Mouse (Mus musculus) forebrain, embryonic 12.5 days (tissue): ENCODE measurements around the gene Olfr869. TPM values are rescaled to one million over a fixed set of nuclear protein-coding genes. Genes with fewer than 3 reads are reported as not detected.

ENCODE experiments used
- ATAC-seq: fragments of 200-750 bp; cut with Nextera tagmentation; 2 replicates; pipeline ENCODE4 v1.8.0; 2017; ENCODE audit warnings: moderate TSS enrichment; ENCODE audit not compliant: low FRiP score
- H3K27ac ChIP-seq: fragments of 300-500 bp; sonication (generic); 2 replicates; pipeline ENCODE4 v1.5.1; 2016; ENCODE audit warnings: mild to moderate bottlenecking
- H3K27me3 ChIP-seq: fragments of 300-500 bp; sonication (generic); 2 replicates; pipeline ENCODE4 v1.6.1; 2016; ENCODE audit warnings: mild to moderate bottlenecking
- H3K36me3 ChIP-seq: fragments of 300-500 bp; sonication (generic); replicated peaks from 2 replicates; pipeline ENCODE4 v1.6.1; 2016; ENCODE audit warnings: mild to moderate bottlenecking
- H3K4me1 ChIP-seq: fragments of 300-500 bp; sonication (generic); 2 replicates; pipeline ENCODE4 v1.6.1; 2016
- H3K4me2 ChIP-seq: fragments of 300-500 bp; sonication (generic); 2 replicates; pipeline ENCODE4 v1.6.1; 2016; ENCODE audit warnings: mild to moderate bottlenecking, moderate library complexity
- H3K4me3 ChIP-seq: fragments of 300-500 bp; sonication (generic); replicated peaks from 2 replicates; pipeline ENCODE4 v1.5.1; 2016; ENCODE audit warnings: mild to moderate bottlenecking
- H3K9ac ChIP-seq: fragments of 300-500 bp; sonication (generic); 2 replicates; pipeline ENCODE4 v1.6.1; 2016; ENCODE audit warnings: mild to moderate bottlenecking
- H3K9me3 ChIP-seq: fragments of 300-500 bp; sonication (generic); 2 replicates; pipeline ENCODE4 v1.6.1; 2016
- WGBS: fragments of 180-500 bp; shearing (Covaris S2); methylation state at CpG from one replicate; pipeline ENCODE4 v1.1.7; 2016; 5-methylcytosine and 5-hydroxymethylcytosine counted together
- polyA plus RNA-seq: library from polyadenylated mRNA; unstranded; fragments of >200 nt; fragmentation: Nextera tagmentation; extraction: Ambion mirVana; gene quantifications from 2 replicates; pipeline ENCODE4 v1.2.1, GENCODE M21; 2016

Gene Olfr869
- polyA plus RNA-seq = not detected in 2 replicates

DNA sequence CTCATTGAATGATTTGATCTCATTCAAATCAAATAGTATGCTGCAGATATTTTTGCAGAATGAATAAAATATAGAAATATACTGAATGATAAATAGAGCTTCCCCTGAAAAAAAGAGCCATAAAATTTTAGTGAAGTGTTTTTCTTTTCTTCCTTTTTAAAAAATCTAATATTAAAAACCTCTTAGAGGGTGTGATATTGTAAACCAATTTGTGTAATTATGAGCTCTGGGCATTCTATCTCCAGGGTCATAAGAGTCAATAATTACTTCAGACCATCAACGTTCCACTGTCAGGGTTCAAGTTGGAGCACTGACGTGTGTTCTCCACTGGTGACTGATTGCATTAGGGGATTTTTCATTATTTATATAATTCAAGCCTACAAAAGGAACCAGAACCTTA lies at the start of gene Olfr869:
TSS of gene Olfr869 (plus strand) at position 301 of the 400 bp plus-strand sequence.
- Histone ChIP-seq H3K27me3 (no peaks in the 10 kb centered on the region), H3K9ac (no peak within 1 kb of the TSS), H3K4me1 (no peaks in the 10 kb centered on the region), H3K4me2 (no peak within 1 kb of the TSS), H3K9me3 (0 out of 2 replicates have a peak, but pooled peaks cover 4% of the 10 kb centered on the region), H3K4me3 (no peak within 1 kb of the TSS), H3K27ac (no peak within 1 kb of the TSS), H3K36me3 (no peaks in the 10 kb centered on the region)
- 72% methylated on average over 2 of the region's 2 CpGs for whole genome bisulfite sequencing
- no peak for ATAC-seq

DNA sequence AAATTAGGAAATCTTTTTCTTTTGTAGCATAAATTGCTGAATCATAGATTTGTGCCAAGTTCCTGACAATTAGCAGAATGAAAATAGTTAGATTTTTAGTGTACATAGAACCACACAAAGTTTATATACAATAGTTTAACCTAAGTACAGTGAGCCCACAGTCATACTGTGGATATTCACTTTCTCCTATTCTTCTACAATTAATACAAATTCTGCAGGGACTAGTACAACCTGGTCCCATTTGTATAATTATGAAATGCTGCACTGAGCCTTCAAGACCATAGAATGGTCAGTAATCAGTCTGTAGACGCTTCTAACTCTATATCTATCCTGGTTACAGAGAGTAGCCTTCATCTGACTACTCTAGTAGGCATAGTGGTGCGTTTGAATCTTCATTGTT lies 30.5 kb upstream of the Olfr869 start, which contains the start of gene Olfr868:
TSS of gene Olfr868 (plus strand) at position 301 of the 400 bp plus-strand sequence.
- no peak for ATAC-seq
- WGBS = 46% methylated on average over 2 of the region's 2 CpGs

DNA sequence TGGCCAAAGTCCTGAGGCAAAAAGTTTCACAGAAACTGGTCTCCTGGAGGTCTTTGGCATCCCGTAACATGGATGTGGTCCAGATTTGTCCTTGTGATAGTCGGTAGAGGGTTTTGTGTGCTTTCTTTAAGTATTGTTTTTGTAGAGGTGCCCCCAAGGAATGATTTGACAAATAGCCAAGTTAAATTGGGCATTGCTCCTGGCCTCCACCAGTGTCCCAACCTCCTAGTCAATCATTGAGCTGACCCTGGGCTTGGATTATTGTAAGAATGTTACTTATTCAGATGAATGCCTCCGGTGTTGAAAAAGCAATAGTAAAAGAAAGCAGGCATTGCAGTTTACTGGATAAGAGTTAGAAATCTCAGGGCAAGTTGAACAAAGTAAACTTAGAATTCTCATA lies 20.9 kb downstream of the Olfr869 start:
- 93% methylated on average over 3 of the region's 3 CpGs for WGBS
- H3K27me3 ChIP-seq = no peaks in the 10 kb centered on the region
- no peak overlapping the region for H3K4me3 ChIP-seq
- no peak for ATAC-seq
- H3K9ac ChIP-seq = no peak overlapping the region
- H3K4me2 ChIP-seq = no peak overlapping the region
- H3K9me3 ChIP-seq = peaks cover 43% of the 10 kb centered on the region
- H3K27ac ChIP-seq = no peak overlapping the region
- H3K4me1 ChIP-seq = no peaks in the 10 kb centered on the region
- no peaks in the 10 kb centered on the region for H3K36me3 ChIP-seq

More for the DNA sequence above, 30.5 kb upstream of the Olfr869 start, which contains the start of gene Olfr868:
- Histone ChIP-seq H3K9ac (no peak within 1 kb of the TSS), H3K27ac (no peak within 1 kb of the TSS), H3K27me3 (no peaks in the 10 kb centered on the region), H3K4me2 (no peak within 1 kb of the TSS), H3K4me1 (no peaks in the 10 kb centered on the region), H3K9me3 (peaks cover 8% of the 10 kb centered on the region), H3K4me3 (no peak within 1 kb of the TSS), H3K36me3 (no peaks in the 10 kb centered on the region)

DNA sequence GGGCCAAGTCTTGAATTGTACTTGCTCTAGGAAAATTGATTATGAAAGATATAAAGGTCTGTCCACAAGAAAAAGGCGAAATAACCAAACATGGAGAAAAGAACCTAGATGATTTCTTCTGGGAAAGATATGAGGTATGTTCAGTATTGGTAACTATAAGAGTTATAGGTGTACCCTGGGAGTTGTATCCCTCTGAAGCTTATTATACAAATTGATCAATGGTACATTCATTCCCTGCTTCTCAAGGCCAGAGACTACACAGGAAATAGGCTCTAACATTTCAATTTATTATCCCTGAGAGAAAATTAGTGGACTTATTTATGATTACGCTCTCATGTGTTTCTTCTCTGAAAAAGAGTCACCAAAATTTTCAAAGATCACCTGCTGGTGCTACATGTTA lies 45.1 kb downstream of the Olfr869 start, which contains the start of gene Olfr870:
TSS of gene Olfr870 (minus strand) at position 101 of the 400 bp plus-strand sequence.
- no peaks in the 10 kb centered on the region for H3K27me3 ChIP-seq
- H3K9me3 ChIP-seq = peaks cover 3% of the 10 kb centered on the region; the same call in 1 of the 2 replicates
- 77% methylated on average over 2 of the region's 2 CpGs for WGBS
- H3K27ac ChIP-seq = no peak within 1 kb of the TSS
- H3K9ac ChIP-seq = no peak within 1 kb of the TSS
- H3K4me3 ChIP-seq = no peak within 1 kb of the TSS
- ATAC-seq = no peak
- no peaks in the 10 kb centered on the region for H3K36me3 ChIP-seq
- H3K4me2 ChIP-seq = no peak within 1 kb of the TSS
- H3K4me1 ChIP-seq = no peaks in the 10 kb centered on the region

DNA sequence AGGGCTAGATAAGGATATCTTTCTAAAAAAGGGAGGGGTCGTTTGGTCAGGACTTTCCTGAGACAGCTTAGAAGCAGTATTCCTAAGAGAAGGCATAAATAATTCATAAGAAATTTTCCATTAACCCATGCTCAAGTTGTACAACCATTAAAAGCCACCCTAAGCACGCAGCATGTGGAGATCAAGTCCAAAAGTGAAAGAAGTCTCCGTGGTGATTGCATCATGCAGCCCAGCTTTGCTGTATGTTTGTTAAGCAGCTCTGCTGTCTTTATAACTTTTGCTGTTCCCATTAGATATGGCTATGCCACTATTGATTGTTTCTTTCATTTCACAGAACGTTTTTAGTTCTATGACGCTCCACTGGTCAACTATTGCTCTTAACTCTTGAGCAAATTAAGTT lies 50.7 kb downstream of the Olfr869 start:
- Histone ChIP-seq H3K9me3 (peaks cover 14% of the 10 kb centered on the region; the same call in 1 of the 2 replicates), H3K4me1 (no peaks in the 10 kb centered on the region), H3K27ac (no peak overlapping the region), H3K27me3 (no peaks in the 10 kb centered on the region), H3K9ac (no peak overlapping the region), H3K4me3 (no peak overlapping the region), H3K4me2 (no peak overlapping the region), H3K36me3 (no peaks in the 10 kb centered on the region)
- 66% methylated on average over 5 of the region's 5 CpGs for WGBS
- no peak for ATAC-seq

Other genes starting within 250 kb of the Olfr869 start
- not detected in 2 replicates for gene Olfr862, start 241.0 kb upstream of the Olfr869 start, polyA plus RNA-seq
- 0.23 and 0.27 TPM in 2 replicates for gene Olfr77, start 212.1 kb upstream of the Olfr869 start, polyA plus RNA-seq
- not detected in 2 replicates for gene Olfr866, start 101.0 kb upstream of the Olfr869 start, polyA plus RNA-seq
- gene Olfr867, start 71.4 kb upstream of the Olfr869 start, polyA plus RNA-seq = not detected in 2 replicates
- not detected in 2 replicates for gene Olfr868, start 30.4 kb upstream of the Olfr869 start, polyA plus RNA-seq
- gene Olfr870, start 45.0 kb downstream of the Olfr869 start, polyA plus RNA-seq = not detected in 2 replicates
- gene Olfr871, start 83.2 kb downstream of the Olfr869 start, polyA plus RNA-seq = not detected in 2 replicates
- gene Olfr872, start 108.1 kb downstream of the Olfr869 start, polyA plus RNA-seq = not detected in 2 replicates
- not detected in 2 replicates for gene Olfr39, start 153.3 kb downstream of the Olfr869 start, polyA plus RNA-seq
- gene Olfr873, start 169.5 kb downstream of the Olfr869 start, polyA plus RNA-seq = not detected in 2 replicates
- not detected in 2 replicates for gene Olfr18, start 207.1 kb downstream of the Olfr869 start, polyA plus RNA-seq